Mouse (Mus musculus) limb, embryonic 13.5 days (tissue): ENCODE data around the gene Adam22. TPM values are rescaled to one million over a fixed set of nuclear protein-coding genes. Genes with fewer than 3 reads are reported as not detected.
"Not testable (repeated sequence)": the region's sequence is repeated elsewhere in the genome, so short reads cannot be mapped to it uniquely, and the experiment has no call there.

Experiments
- ATAC-seq: fragments of 200-750 bp; cut with Nextera tagmentation; 2 replicates; pipeline ENCODE4 v1.8.0; 2017; ENCODE audit warnings: low read depth, moderate number of reproducible peaks, moderate TSS enrichment; ENCODE audit not compliant: low FRiP score
- H3K27ac ChIP-seq: fragments of 300-500 bp; sonication (generic); 2 replicates; pipeline ENCODE4 v1.5.1; 2015; ENCODE audit warnings: inconsistent platforms, mild to moderate bottlenecking, moderate library complexity
- H3K27me3 ChIP-seq: fragments of 300-500 bp; sonication (generic); 2 replicates; pipeline ENCODE4 v1.6.1; 2015; ENCODE audit warnings: mild to moderate bottlenecking, inconsistent platforms
- H3K36me3 ChIP-seq: fragments of 300-500 bp; sonication (generic); 2 replicates; pipeline ENCODE4 v1.6.1; 2015; ENCODE audit warnings: inconsistent platforms, mild to moderate bottlenecking, moderate library complexity
- H3K4me1 ChIP-seq: fragments of 300-500 bp; sonication (generic); 2 replicates; pipeline ENCODE4 v1.6.1; 2015; ENCODE audit warnings: inconsistent platforms
- H3K4me2 ChIP-seq: fragments of 300-500 bp; sonication (generic); replicated peaks from 2 replicates; pipeline ENCODE4 v1.6.1; 2015; ENCODE audit warnings: inconsistent platforms, mild to moderate bottlenecking, moderate library complexity
- H3K4me3 ChIP-seq: fragments of 300-500 bp; sonication (generic); 2 replicates; pipeline ENCODE4 v1.5.1; 2015; ENCODE audit warnings: moderate library complexity, mild to moderate bottlenecking, inconsistent platforms
- H3K9ac ChIP-seq: fragments of 300-500 bp; sonication (generic); 2 replicates; pipeline ENCODE4 v1.6.1; 2015; ENCODE audit warnings: mild to moderate bottlenecking, inconsistent platforms
- H3K9me3 ChIP-seq: fragments of 300-500 bp; sonication (generic); 2 replicates; pipeline ENCODE4 v1.6.1; 2016; ENCODE audit warnings: inconsistent platforms
- WGBS: fragments of 180-500 bp; shearing (Covaris S2); methylation state at CpG from one replicate; pipeline ENCODE4 v1.1.7; 2015; 5-methylcytosine and 5-hydroxymethylcytosine counted together
- polyA plus RNA-seq: library from polyadenylated mRNA; unstranded; fragments of >200 nt; fragmentation: Nextera tagmentation; extraction: Ambion mirVana; gene quantifications from 2 replicates; pipeline ENCODE4 v1.2.1, GENCODE M21; 2015

The Adam22 gene
- polyA plus RNA-seq, 1 experiment from 2014 or later, result 14.6 TPM

GRCm38 (mm10) chr5:8073901-8074561, 293.9 kb downstream of the Adam22 start:
- ATAC-seq, result no peak
- H3K36me3 ChIP-seq, result peaks cover 36% of the 10 kb centered on the region
- H3K27ac ChIP-seq, result no peak overlapping the region
- H3K9me3 ChIP-seq, result no peaks in the 10 kb centered on the region
- no peak overlapping the region for H3K4me3 ChIP-seq
- no peaks in the 10 kb centered on the region for H3K27me3 ChIP-seq
- no peaks in the 10 kb centered on the region for H3K4me1 ChIP-seq
- 85% methylated on average over 9 of the region's 9 CpGs for WGBS
- no peak overlapping the region for H3K9ac ChIP-seq
- H3K4me2 ChIP-seq, result no peak overlapping the region

DNA sequence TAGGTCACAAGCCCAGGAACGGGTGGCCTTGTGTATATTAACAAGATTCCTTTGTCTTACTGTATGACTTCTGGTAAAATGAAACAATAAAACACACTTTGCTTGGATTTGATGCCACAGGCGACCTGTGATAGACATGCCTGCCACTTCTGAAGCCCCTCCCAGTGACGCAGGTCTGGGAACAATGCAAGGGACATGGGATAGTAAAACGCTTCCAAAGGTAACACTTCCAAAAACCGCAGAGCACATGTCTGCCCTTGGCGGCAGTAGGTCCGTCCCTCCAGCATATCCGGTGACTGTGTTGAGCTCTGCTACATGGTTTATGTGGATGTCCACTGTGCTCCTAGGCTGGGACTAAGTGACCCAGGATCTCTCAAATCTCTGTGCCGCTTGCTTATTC, 294.6 kb downstream of the Adam22 start:
- 94% methylated on average over 9 of the region's 9 CpGs for WGBS
- no peak overlapping the region for H3K4me2 ChIP-seq
- H3K4me3 ChIP-seq, result no peak overlapping the region
- H3K27me3 ChIP-seq, result no peaks in the 10 kb centered on the region
- H3K27ac ChIP-seq, result no peak overlapping the region
- H3K9ac ChIP-seq, result no peak overlapping the region
- H3K36me3 ChIP-seq, result peaks cover 40% of the 10 kb centered on the region
- no peak for ATAC-seq
- no peaks in the 10 kb centered on the region for H3K9me3 ChIP-seq
- H3K4me1 ChIP-seq, result no peaks in the 10 kb centered on the region

- H3K9me3 ChIP-seq, result no peaks in the 10 kb centered on the region
- 80% methylated on average over 6 of the region's 6 CpGs for WGBS
- ATAC-seq, result no peak
- no peaks in the 10 kb centered on the region for H3K27me3 ChIP-seq
- H3K36me3 ChIP-seq, result peaks cover 84% of the 10 kb centered on the region
- H3K27ac ChIP-seq, result no peak overlapping the region
- no peak overlapping the region for H3K4me3 ChIP-seq
- H3K9ac ChIP-seq, result no peak overlapping the region
- H3K4me2 ChIP-seq, result no peak overlapping the region
- H3K4me1 ChIP-seq, result no peaks in the 10 kb centered on the region
Observed at GRCm38 (mm10) chr5:8063207-8063606, 304.8 kb downstream of the Adam22 start.

- peaks cover 3% of the 10 kb centered on the region for H3K4me1 ChIP-seq
- no peak overlapping the region for H3K27ac ChIP-seq
- H3K36me3 ChIP-seq, result peaks cover 86% of the 10 kb centered on the region
Observed at GRCm38 (mm10) chr5:8062469-8062868, 305.5 kb downstream of the Adam22 start.

GRCm38 (mm10) chr5:8058056-8058455, 309.9 kb downstream of the Adam22 start:
- no peak overlapping the region for H3K4me3 ChIP-seq
- no peaks in the 10 kb centered on the region for H3K27me3 ChIP-seq
- ATAC-seq, result no peak
- H3K9me3 ChIP-seq, result no peaks in the 10 kb centered on the region
- H3K36me3 ChIP-seq, result peaks cover 42% of the 10 kb centered on the region
- H3K9ac ChIP-seq, result no peak overlapping the region
- WGBS, result 85% methylated on average over 7 of the region's 7 CpGs
- H3K4me2 ChIP-seq, result no peak overlapping the region
- H3K27ac ChIP-seq, result no peak overlapping the region
- peaks cover 14% of the 10 kb centered on the region for H3K4me1 ChIP-seq

More at GRCm38 (mm10) chr5:8062469-8062868, 305.5 kb downstream of the Adam22 start:
- Histone ChIP-seq H3K27me3 (no peaks in the 10 kb centered on the region), H3K4me3 (no peak overlapping the region), H3K9ac (no peak overlapping the region), H3K9me3 (no peaks in the 10 kb centered on the region), H3K4me2 (no peak overlapping the region)
- ATAC-seq, result no peak
- WGBS, result 92% methylated on average over 2 of the region's 2 CpGs

- Histone ChIP-seq H3K4me3 (peak overlapping the region; percentile 84), H3K4me1 (peaks cover 14% of the 10 kb centered on the region), H3K27ac (no peak overlapping the region), H3K9ac (peak overlapping the region; percentile 90), H3K36me3 (peaks cover 37% of the 10 kb centered on the region), H3K4me2 (peak overlapping the region; percentile 81), H3K9me3 (no peaks in the 10 kb centered on the region), H3K27me3 (no peaks in the 10 kb centered on the region)
- 0 out of 2 replicates have a peak, but pooled peaks have one; percentile 11 for ATAC-seq
- 31% methylated on average over 5 of the region's 5 CpGs for WGBS
Observed at GRCm38 (mm10) chr5:8057018-8057323, 311.0 kb downstream of the Adam22 start.

DNA sequence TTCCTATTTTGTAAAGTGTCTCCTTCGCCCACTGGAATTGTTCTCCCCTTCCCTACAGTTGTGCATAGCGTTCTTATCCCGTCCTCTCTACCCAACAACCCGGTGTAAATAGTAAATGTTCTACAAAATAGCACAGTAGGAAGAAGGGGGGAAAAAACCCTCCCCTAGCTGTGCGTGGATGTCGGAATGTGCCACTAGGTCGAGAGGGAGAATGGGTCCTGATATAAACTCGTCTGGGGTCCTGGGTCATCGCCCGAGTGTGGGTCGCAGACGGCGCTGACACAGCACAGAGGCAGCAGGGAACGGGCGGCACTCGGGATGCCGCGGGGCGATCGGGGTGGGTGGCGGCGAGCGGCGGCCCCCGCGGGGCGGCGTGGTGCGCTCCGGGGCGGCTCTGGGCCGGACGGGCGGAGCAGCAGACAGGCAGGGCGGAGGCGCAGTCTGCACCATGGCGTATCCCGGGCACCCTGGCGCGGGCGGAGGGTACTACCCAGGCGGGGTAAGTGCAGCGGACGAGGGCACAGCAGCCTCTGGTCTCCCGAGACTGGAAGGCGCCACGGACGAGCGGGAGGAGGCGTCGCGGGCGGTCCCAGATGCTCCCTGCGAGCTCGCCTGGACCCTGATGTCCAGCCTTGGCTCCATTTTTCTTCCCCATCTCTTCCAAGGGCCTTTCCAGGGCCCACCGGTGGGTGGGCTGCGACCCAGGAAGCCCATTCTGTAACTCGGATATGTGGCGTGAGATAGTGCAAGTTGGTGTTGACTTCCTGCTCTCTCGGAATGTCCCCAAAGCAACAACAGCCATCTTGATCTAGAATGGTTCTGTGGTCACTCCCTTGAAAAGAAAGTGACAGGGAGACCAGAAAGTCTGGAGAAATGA, 311.6 kb downstream of the Adam22 start:
- peak overlapping the region; percentile 81 for H3K4me2 ChIP-seq
- peak; percentile 97 for ATAC-seq
- H3K9me3 ChIP-seq, result no peaks in the 10 kb centered on the region
- no peaks in the 10 kb centered on the region for H3K27me3 ChIP-seq
- H3K27ac ChIP-seq, result peak overlapping the region; percentile 83
- H3K4me1 ChIP-seq, result peaks cover 14% of the 10 kb centered on the region
- H3K9ac ChIP-seq, result peak overlapping the region; percentile 90
- WGBS, result under 1% methylated on average over 60 of the region's 60 CpGs
- peaks cover 31% of the 10 kb centered on the region for H3K36me3 ChIP-seq
- H3K4me3 ChIP-seq, result peak overlapping the region; percentile 84

GRCm38 (mm10) chr5:8055721-8056129, 312.2 kb downstream of the Adam22 start:
- no peaks in the 10 kb centered on the region for H3K9me3 ChIP-seq
- peak overlapping the region; percentile 90 for H3K9ac ChIP-seq
- 40% methylated on average over 8 of the region's 8 CpGs for WGBS
- peak overlapping the region; percentile 81 for H3K4me2 ChIP-seq
- peak overlapping the region; percentile 84 for H3K4me3 ChIP-seq
- peaks cover 14% of the 10 kb centered on the region for H3K4me1 ChIP-seq
- H3K27ac ChIP-seq, result peak overlapping the region; percentile 83; the same call in 1 of the 2 replicates
- H3K27me3 ChIP-seq, result no peaks in the 10 kb centered on the region
- H3K36me3 ChIP-seq, result peaks cover 25% of the 10 kb centered on the region
- peak; percentile 16; the same call in 1 of the 2 replicates for ATAC-seq

- no peak overlapping the region for H3K9ac ChIP-seq
- H3K4me3 ChIP-seq, result no peak overlapping the region
- no peak overlapping the region for H3K27ac ChIP-seq
- no peaks in the 10 kb centered on the region for H3K27me3 ChIP-seq
- no peak overlapping the region for H3K4me2 ChIP-seq
- no peak for ATAC-seq
- peaks cover 10% of the 10 kb centered on the region; the same call in 1 of the 2 replicates for H3K36me3 ChIP-seq
- 86% methylated on average over 4 of the region's 4 CpGs for WGBS
- no peaks in the 10 kb centered on the region for H3K9me3 ChIP-seq
- peaks cover 14% of the 10 kb centered on the region for H3K4me1 ChIP-seq
Observed at GRCm38 (mm10) chr5:8053827-8054226, 314.1 kb downstream of the Adam22 start.

DNA sequence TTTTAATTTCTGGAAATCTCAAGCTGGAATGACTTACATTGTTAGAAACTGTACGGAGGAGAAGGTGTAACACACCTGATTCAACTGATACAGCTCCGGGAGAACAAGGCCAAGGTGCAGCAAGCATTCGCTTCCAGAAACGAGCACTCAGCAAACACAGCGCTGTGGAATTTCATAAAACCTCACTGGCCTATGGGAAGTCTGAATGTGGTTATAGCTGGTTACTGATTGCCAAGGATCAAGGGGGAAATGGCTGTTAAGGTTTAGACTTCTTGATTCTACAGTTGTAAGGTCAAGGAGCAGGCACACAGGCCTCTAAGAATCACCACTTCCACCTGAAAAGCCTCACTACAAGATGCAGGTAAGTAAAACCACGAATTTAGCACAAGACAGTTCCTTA, 322.1 kb downstream of the Adam22 start, which contains the start of gene Sri:
Gene Sri (plus strand): TSS at position 224 of the 400 bp plus-strand sequence.
- 75% methylated on average over 6 of the region's 6 CpGs for WGBS
- Histone ChIP-seq H3K9ac (no peak within 1 kb of the TSS), H3K36me3 (no peaks in the 10 kb centered on the region), H3K4me3 (no peak within 1 kb of the TSS), H3K27me3 (no peaks in the 10 kb centered on the region), H3K4me2 (no peak within 1 kb of the TSS), H3K9me3 (no peaks in the 10 kb centered on the region), H3K27ac (no peak within 1 kb of the TSS), H3K4me1 (no peaks in the 10 kb centered on the region)
- no peak for ATAC-seq

DNA sequence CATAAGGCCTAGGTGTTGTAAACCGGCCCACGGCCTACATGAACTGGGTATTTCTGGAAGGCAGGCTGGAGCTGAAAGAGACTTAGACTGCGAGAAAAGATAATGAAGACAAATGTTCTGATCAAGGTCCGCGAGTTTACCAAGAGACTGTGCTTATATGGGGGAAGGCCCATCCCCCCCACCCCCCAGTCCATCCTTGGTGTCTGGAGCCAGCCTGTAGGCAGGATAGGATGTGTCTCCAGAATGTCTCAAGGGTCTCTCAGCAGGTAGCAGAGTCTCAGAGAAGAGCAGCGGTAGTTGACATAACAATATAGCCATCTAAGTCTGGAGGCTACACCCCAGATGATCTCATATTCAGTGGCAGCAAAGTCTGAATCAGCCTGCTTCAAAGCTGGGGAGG, 333.4 kb downstream of the Adam22 start:
- H3K9me3 ChIP-seq, H3K36me3 ChIP-seq, H3K4me1 ChIP-seq, H3K4me2 ChIP-seq, ATAC-seq, H3K9ac ChIP-seq, H3K27ac ChIP-seq, H3K4me3 ChIP-seq, H3K27me3 ChIP-seq: not testable (repeated sequence)
- WGBS, result 84% methylated on average over 6 of the region's 6 CpGs
